Mouse (Mus musculus) erythroblast, embryonic 14.5 days (primary cell): ENCODE results near the gene Fam131a.

Source experiments
- GATA1 ChIP-seq: IDR thresholded peaks from 2 replicates; pipeline ENCODE4 v1.6.1; 2012; ENCODE audit warnings: low read length, inconsistent platforms, mixed read lengths
- TAL1 ChIP-seq: IDR thresholded peaks from 3 replicates; pipeline ENCODE4 v1.6.1; 2012; ENCODE audit warnings: low read length, inconsistent platforms, mixed read lengths

GRCm38 (mm10) chr16:20712190-20712589 lies 19.1 kb downstream of the Fam131a start:
- TF ChIP-seq GATA1 (no peak), TAL1 (no peak)
